Mouse (Mus musculus) intestine, postnatal 0 days (tissue): Measurements from ENCODE around the gene Galnt6. TPM values are rescaled to one million over a fixed set of nuclear protein-coding genes. Genes with fewer than 3 reads are reported as not detected.

Experiments
- ATAC-seq: fragments of 200-750 bp; cut with Nextera tagmentation; 2 replicates; pipeline ENCODE4 v1.8.0; 2017; ENCODE audit warnings: mild to moderate bottlenecking, moderate TSS enrichment, moderate library complexity
- H3K27ac ChIP-seq: fragments of 300-500 bp; sonication (generic); 2 replicates; pipeline ENCODE4 v1.5.1; 2014; ENCODE audit warnings: mild to moderate bottlenecking, low read depth, low read length, moderate library complexity
- H3K27me3 ChIP-seq: fragments of 300-500 bp; sonication (generic); replicated peaks from 2 replicates; pipeline ENCODE4 v1.6.1; 2014; ENCODE audit warnings: low read length, mixed read lengths; ENCODE audit not compliant: control insufficient read depth, insufficient read depth
- H3K36me3 ChIP-seq: fragments of 300-500 bp; sonication (generic); 2 replicates; pipeline ENCODE4 v1.6.1; 2014; ENCODE audit warnings: mild to moderate bottlenecking, moderate library complexity; ENCODE audit not compliant: control insufficient read depth, insufficient read depth
- H3K4me1 ChIP-seq: fragments of 300-500 bp; sonication (generic); replicated peaks from 2 replicates; pipeline ENCODE4 v1.6.1; 2014; ENCODE audit warnings: antibody characterized with exemption, low read length, mixed read lengths; ENCODE audit not compliant: control insufficient read depth, insufficient read depth
- H3K4me2 ChIP-seq: fragments of 300-500 bp; sonication (generic); replicated peaks from 2 replicates; pipeline ENCODE4 v1.6.1; 2014; ENCODE audit warnings: low read depth, mild to moderate bottlenecking, moderate library complexity
- H3K4me3 ChIP-seq: fragments of 300-500 bp; sonication (generic); 2 replicates; pipeline ENCODE4 v1.5.1; 2014; ENCODE audit warnings: low read depth, low read length
- H3K9ac ChIP-seq: fragments of 300-500 bp; sonication (generic); 2 replicates; pipeline ENCODE4 v1.6.1; 2014; ENCODE audit warnings: mild to moderate bottlenecking, low read depth, low read length
- H3K9me3 ChIP-seq: fragments of 300-500 bp; sonication (generic); 2 replicates; pipeline ENCODE4 v1.6.1; 2016; ENCODE audit warnings: mixed run types; ENCODE audit not compliant: control insufficient read depth
- CTCF ChIP-seq: sonication (generic); IDR thresholded peaks from 2 replicates; pipeline ENCODE4 v1.5.1; 2016; ENCODE audit warnings: low read depth, mild to moderate bottlenecking, control low read depth, antibody characterized with exemption, moderate library complexity
- WGBS: fragments of 180-500 bp; shearing (Covaris S2); extraction: QIAGEN DNeasy Blood & Tissue Kit; methylation state at CpG from one replicate; pipeline ENCODE4 v1.1.7; 2014; 5-methylcytosine and 5-hydroxymethylcytosine counted together
- polyA plus RNA-seq: library from polyadenylated mRNA; unstranded; fragments of >200 nt; fragmentation: Nextera tagmentation; extraction: Ambion mirVana; gene quantifications from 2 replicates; pipeline ENCODE4 v1.2.1, GENCODE M21; 2015

The Galnt6 gene
- polyA plus RNA-seq, 1 experiment from 2014 or later: 72.5 TPM

GRCm38 (mm10) chr15:100735953-100736300 is 6.8 kb upstream of the Galnt6 start:
- 79% methylated on average over 9 of the region's 9 CpGs for WGBS
- ATAC-seq: no peak

GRCm38 (mm10) chr15:100735095-100735952 is 6.1 kb upstream of the Galnt6 start:
- Histone ChIP-seq H3K27ac (no peak overlapping the region), H3K27me3 (no peaks in the 10 kb centered on the region; the same call in 1 of the 2 replicates), H3K4me1 (0 out of 2 replicates have a peak, but pooled peaks cover 2% of the 10 kb centered on the region), H3K36me3 (no peaks in the 10 kb centered on the region), H3K9ac (no peak overlapping the region), H3K4me2 (no peak overlapping the region), H3K9me3 (no peaks in the 10 kb centered on the region), H3K4me3 (no peak overlapping the region)
- WGBS: 91% methylated on average over 14 of the region's 15 CpGs
- ATAC-seq: no peak
- no peak for TF ChIP-seq CTCF

More at GRCm38 (mm10) chr15:100735953-100736300, 6.8 kb upstream of the Galnt6 start:
- H3K27ac ChIP-seq: no peak overlapping the region
- TF ChIP-seq CTCF: no peak
- no peaks in the 10 kb centered on the region for H3K27me3 ChIP-seq
- no peaks in the 10 kb centered on the region for H3K9me3 ChIP-seq
- no peaks in the 10 kb centered on the region for H3K36me3 ChIP-seq
- H3K4me3 ChIP-seq: no peak overlapping the region
- no peak overlapping the region for H3K4me2 ChIP-seq
- no peak overlapping the region for H3K9ac ChIP-seq
- 0 out of 2 replicates have a peak, but pooled peaks cover 2% of the 10 kb centered on the region for H3K4me1 ChIP-seq

- peaks cover 7% of the 10 kb centered on the region; the same call in 1 of the 2 replicates for H3K27me3 ChIP-seq
- H3K9ac ChIP-seq: no peak overlapping the region
- TF ChIP-seq CTCF: no peak
- no peak overlapping the region for H3K27ac ChIP-seq
- 0 out of 2 replicates have a peak, but pooled peaks cover 6% of the 10 kb centered on the region for H3K4me1 ChIP-seq
- no peak for ATAC-seq
- H3K36me3 ChIP-seq: no peaks in the 10 kb centered on the region
- WGBS: 50% methylated on average over 5 of the region's 5 CpGs
- no peak overlapping the region for H3K4me3 ChIP-seq
- H3K9me3 ChIP-seq: no peaks in the 10 kb centered on the region
- H3K4me2 ChIP-seq: no peak overlapping the region
Observed at GRCm38 (mm10) chr15:100732580-100732979, 3.4 kb upstream of the Galnt6 start.

GRCm38 (mm10) chr15:100731081-100731480 is 1.9 kb upstream of the Galnt6 start:
- H3K27me3 ChIP-seq: peaks cover 7% of the 10 kb centered on the region; the same call in 1 of the 2 replicates
- H3K36me3 ChIP-seq: peaks cover 4% of the 10 kb centered on the region; the same call in 1 of the 2 replicates
- no peak for TF ChIP-seq CTCF
- no peak overlapping the region for H3K4me3 ChIP-seq
- ATAC-seq: peak; percentile 31; the same call in 1 of the 2 replicates
- WGBS: 33% methylated on average over 9 of the region's 9 CpGs
- H3K9me3 ChIP-seq: no peaks in the 10 kb centered on the region
- H3K9ac ChIP-seq: no peak overlapping the region
- no peak overlapping the region for H3K4me2 ChIP-seq
- 0 out of 2 replicates have a peak, but pooled peaks cover 5% of the 10 kb centered on the region for H3K4me1 ChIP-seq
- H3K27ac ChIP-seq: peak overlapping the region; percentile 28; the same call in 1 of the 2 replicates

GRCm38 (mm10) chr15:100728586-100728985 is 590 bp downstream of the Galnt6 start:
- no peaks in the 10 kb centered on the region for H3K9me3 ChIP-seq
- H3K4me3 ChIP-seq: peak overlapping the region; percentile 57
- H3K27me3 ChIP-seq: peaks cover 7% of the 10 kb centered on the region; the same call in 1 of the 2 replicates
- TF ChIP-seq CTCF: no peak
- ATAC-seq: no peak
- H3K9ac ChIP-seq: peak overlapping the region; percentile 68
- H3K4me1 ChIP-seq: peaks cover 5% of the 10 kb centered on the region; the same call in 1 of the 2 replicates
- H3K4me2 ChIP-seq: peak overlapping the region; percentile 81
- H3K36me3 ChIP-seq: peaks cover 12% of the 10 kb centered on the region; the same call in 1 of the 2 replicates
- WGBS: 48% methylated on average over 9 of the region's 9 CpGs
- H3K27ac ChIP-seq: peak overlapping the region; percentile 83

GRCm38 (mm10) chr15:100727834-100728233 is 1.3 kb downstream of the Galnt6 start:
- Histone ChIP-seq H3K27ac (peak overlapping the region; percentile 83), H3K36me3 (peaks cover 12% of the 10 kb centered on the region; the same call in 1 of the 2 replicates)
- WGBS: 42% methylated on average over 11 of the region's 11 CpGs

More at GRCm38 (mm10) chr15:100727834-100728233, 1.3 kb downstream of the Galnt6 start:
- Histone ChIP-seq H3K4me3 (peak overlapping the region; percentile 57), H3K4me1 (peaks cover 5% of the 10 kb centered on the region; the same call in 1 of the 2 replicates), H3K9ac (peak overlapping the region; percentile 68; the same call in 1 of the 2 replicates), H3K9me3 (no peaks in the 10 kb centered on the region), H3K27me3 (peaks cover 7% of the 10 kb centered on the region; the same call in 1 of the 2 replicates), H3K4me2 (peak overlapping the region; percentile 81)
- TF ChIP-seq CTCF: no peak
- peak; percentile 81 for ATAC-seq
